Mouse (Mus musculus): Measurements from ENCODE around the gene Mpzl2. TPM values are rescaled to one million over a fixed set of nuclear protein-coding genes. Genes with fewer than 3 reads are reported as not detected.

The Mpzl2 gene
- total RNA-seq (2022) = 1 to 10 TPM; 4.5 to 7.1 (median 6.2) TPM

GRCm38 (mm10) chr9:45039499-45039898 is at the start of gene Mpzl2:
Mpzl2 (plus strand) TSS chr9:45039799.
- DNase-seq = no peak

DNA sequence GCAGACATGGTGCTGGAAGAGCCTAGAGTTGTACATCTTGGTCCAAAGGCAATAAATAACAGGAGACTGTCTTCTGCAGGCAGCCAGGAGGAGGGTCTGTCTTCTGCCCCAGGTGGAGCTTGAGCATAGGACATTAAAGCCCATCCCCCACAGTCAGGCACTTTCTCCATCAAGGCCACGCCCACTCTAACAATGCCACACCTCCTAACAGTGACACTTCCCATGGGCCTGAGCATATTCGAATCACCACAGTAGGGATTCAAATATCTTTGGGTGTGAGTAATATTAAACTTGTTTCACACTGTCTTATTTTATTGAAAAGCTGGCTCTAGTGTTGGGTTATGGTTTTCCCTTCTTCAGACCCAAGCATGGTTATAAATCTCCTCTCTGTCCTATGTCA is 47.8 kb upstream of the Mpzl2 start:
- DNase-seq = no peak

- DNase-seq = no peak
These were observed 47.3 kb upstream of the Mpzl2 start for GRCm38 (mm10) chr9:44992271-44992670.

DNA sequence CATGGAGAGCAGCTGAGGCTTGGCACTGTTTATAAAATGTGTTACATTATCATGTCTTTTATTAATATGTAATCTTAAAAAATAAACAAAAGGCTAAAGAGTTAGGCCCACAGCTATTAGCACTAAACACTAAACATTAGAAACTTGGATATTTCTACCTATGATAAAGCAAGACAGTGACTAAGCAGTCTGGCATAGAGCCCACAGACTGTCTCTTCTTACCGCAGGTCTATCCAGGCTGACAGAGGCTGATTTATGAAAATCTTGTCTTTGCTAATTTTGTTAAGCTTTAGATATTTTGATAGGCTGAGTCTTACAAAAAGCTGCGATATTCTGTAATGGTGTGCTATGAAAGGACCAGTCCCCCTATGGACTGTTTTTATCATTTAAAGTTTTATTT is 46.3 kb upstream of the Mpzl2 start:
- DNase-seq = no peak

GRCm38 (mm10) chr9:44994962-44995361 is 44.6 kb upstream of the Mpzl2 start:
- no peak for DNase-seq

DNA sequence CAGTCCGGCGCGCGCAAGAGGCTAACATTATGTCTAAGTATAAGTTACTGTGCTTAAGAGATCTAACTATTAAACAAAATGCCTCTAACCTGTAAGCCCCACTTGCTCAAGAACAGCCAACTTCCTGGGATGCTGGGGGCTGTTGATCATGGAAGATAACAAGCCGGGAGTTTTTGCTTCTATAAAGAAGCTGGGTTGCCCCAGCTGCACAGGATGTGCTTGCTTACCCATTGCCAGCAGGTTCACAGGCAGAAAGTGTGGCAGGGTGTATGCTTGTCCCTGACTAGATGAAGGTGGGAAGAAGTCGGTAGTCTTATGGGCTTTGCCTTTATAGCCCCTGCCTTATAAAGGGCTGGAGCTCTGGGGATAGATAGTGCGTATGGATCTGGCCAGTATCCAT is 43.0 kb upstream of the Mpzl2 start:
- DNase-seq = no peak

DNA sequence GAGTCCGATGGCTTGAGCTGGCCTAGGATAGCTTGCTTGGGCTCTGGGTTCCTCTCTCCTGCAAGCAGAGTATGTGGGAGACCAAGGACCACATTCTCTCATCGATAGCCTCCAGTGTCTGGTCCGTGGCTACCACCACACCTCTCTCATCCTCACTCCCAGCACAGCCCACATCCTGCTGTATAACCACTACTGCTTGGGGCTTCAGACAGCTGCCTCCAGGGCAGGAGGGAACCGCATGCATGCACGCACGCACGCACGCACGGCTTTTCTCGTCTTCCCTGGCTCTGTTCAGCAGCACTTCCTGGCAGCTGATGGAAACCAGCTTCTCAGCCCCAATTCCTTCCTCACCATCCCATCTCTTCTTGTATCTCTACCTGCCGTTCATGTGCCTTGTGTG is 41.5 kb upstream of the Mpzl2 start:
- no peak for DNase-seq

GRCm38 (mm10) chr9:44999171-44999570 is 40.4 kb upstream of the Mpzl2 start:
- DNase-seq = no peak

DNA sequence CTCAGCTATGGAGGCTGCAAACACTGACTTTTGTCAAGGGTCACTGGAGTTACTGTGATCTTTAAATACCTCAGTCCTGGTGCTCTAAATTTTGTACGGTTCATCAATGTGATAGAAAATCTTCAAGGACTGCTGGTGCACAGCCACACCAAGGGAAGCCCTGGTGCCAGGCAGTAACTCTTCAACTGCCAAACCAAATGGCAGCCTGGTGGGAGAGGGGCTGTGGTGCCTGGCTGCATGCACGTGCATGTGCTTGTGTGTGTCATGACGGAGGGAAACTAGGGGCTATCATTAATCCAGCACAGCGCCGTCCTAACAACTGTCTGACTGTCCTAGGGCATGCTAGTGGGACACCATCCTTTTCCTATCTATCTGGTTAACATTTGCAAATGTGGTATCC is 39.8 kb upstream of the Mpzl2 start:
- no peak for DNase-seq

DNA sequence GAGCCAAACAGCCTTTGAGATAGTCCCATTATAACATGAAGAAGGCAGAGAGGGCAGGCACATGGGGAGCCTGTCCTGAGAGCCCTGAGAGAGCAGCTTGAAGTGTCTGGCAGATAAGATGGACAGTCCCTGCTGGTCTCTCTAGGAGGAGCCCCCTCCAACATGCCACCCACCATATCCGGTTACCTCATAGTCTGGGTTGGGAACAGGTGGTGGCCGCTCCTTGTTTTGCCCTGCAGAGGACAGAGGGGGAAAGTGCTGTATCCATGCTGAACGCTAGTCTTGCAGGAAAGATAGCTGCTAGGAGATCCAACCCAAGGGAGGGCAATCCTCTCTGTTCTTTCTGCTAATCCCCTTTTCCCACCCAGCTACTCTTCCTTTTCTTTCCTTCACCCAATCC is 39.4 kb upstream of the Mpzl2 start:
- no peak for DNase-seq

GRCm38 (mm10) chr9:45007404-45007803 is 32.2 kb upstream of the Mpzl2 start:
- no peak for DNase-seq

DNA sequence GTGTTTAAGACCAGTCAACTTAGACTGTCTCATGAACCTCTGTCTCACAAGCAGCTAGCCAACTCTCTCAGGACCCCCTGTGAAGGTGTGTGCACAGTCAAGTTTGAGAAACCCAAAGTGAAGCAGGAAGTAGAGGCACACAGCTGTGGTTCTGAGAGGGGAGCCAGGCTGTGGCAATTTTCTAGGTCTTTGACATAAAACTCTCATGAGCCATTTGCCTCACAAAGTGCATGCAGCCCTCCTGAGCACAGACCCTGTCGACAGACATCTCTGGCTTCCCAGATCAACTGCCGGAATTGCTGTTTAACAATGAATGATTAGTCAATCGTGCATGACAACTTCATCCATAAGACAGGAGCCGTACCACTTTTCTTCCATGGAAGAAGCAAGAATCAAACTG is 31.3 kb upstream of the Mpzl2 start:
- DNase-seq = no peak

DNA sequence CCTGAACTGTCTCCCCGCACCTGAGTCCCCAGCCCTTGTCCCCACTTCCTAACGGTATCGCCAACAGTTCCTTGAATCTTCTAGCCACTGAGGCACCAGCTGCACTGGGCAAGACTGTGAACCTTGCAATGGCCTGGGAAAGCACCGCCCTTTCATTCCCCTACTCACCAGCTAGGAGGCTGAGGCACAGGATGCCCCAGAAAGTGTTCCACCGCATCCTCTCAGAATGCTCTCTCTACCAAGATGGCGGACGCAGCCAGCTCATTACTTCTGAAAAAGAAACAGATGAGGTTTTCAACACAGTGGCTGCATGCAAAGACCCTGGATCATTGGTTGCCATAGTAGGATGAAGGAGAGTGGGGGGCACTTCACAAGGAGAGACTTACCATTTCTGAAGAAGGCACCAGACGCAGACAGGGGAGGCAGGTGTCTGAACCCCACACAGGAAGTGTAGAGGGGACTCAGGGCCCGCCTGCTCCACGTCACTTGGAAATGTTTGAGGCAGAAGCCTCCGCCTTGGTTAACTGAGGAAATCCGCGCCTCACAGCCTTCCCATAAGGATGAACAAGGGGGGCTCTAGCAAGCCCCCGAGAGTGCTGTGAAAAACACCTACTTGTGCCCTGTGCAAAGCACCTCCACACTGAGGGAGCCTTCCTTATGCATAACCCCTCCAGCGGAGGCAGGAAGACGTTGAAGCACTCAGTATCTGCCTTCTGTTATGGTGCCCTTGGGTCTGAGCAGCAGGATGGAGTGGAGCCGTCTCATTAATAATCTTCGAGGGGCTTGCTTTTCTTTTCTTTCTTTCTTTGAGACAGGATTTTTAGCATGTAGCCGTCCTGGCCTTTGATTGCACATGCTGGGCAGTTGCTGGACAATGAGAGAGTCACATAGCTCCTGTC is 30.2 kb upstream of the Mpzl2 start, which contains the start of gene Cd3e:
Cd3e (minus strand) TSS at position 448 of the 899 bp plus-strand sequence.
- DNase-seq = no peak

DNA sequence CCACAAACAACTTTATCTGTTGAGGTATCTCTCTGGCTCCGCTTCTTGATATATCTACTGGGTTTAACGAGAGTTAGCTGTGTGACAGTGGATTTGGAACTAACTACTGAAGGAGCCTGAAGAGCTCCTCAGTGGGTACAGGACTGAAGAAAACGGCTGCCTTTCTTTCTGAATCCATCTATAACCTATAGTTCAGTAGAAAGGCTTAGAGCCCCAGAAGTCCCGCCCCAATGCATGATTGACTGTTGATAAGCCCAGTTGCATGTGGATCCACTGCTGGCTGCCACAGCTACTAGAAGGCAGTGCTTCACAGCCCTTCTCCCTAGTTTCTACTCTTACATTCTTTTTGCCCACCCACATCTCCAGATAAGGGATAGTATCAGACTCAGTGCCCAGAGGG is 29.1 kb upstream of the Mpzl2 start:
- no peak for DNase-seq

GRCm38 (mm10) chr9:45011291-45011690 is 28.3 kb upstream of the Mpzl2 start:
- no peak for DNase-seq

GRCm38 (mm10) chr9:45014879-45015278 is 24.7 kb upstream of the Mpzl2 start:
- DNase-seq = no peak

- DNase-seq = no peak
These were observed 23.8 kb upstream of the Mpzl2 start for GRCm38 (mm10) chr9:45015841-45016240.

GRCm38 (mm10) chr9:45018031-45018430 is 21.6 kb upstream of the Mpzl2 start:
- DNase-seq = no peak

- no peak for DNase-seq
These were observed 16.8 kb upstream of the Mpzl2 start for GRCm38 (mm10) chr9:45022800-45023199.

- no peak for DNase-seq
These were observed 16.0 kb upstream of the Mpzl2 start for GRCm38 (mm10) chr9:45023638-45024037.

- no peak for DNase-seq
These were observed 15.4 kb upstream of the Mpzl2 start for GRCm38 (mm10) chr9:45024187-45024586.

DNA sequence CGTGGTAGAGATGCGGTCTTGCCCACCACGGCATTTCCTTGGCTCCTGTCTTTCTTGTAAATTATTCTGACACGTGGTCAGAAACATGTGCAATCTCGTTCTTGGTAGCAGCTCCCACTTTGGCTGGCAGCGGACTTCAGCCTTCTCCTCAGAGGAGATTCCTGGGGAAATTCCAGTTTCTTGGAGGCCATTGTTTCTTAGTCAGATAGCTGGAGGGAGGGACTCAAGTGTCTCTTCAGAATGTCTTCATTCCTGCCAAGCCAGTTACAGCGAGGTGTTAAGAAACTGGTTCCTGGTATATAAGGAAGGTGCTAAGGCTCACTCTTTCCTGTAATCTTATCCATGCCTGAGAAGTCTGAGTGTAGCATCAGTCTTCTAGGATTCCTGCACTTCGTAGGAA is 12.2 kb upstream of the Mpzl2 start:
- DNase-seq = no peak

GRCm38 (mm10) chr9:45030341-45030740 is 9.3 kb upstream of the Mpzl2 start:
- DNase-seq = no peak

- no peak for DNase-seq
These were observed 7.3 kb upstream of the Mpzl2 start for GRCm38 (mm10) chr9:45032261-45032660.

DNA sequence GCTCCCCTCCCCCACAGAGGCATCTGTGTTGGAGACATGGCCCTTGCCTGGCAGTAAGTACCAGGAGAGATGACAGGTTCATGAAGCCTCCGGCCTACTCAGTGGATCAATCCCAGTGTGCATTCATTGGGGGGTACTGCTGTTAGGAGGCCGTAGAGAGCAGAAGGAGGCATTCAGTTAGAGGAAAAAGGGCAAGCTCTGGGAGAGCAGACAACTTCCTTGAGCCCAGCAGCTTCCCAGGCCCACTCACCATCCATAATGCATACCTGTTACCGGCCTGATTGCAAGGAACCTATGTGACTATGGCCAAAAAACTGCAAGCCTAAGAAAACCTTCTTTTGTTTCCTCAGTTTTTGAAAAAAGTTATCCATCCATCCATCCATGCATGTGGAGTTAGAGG is 5.1 kb upstream of the Mpzl2 start:
- DNase-seq = no peak

Data from adrenal gland, adult 8-10 months (tissue).